Mouse (Mus musculus): ENCODE data around the gene Swsap1.

The Swsap1 gene

GRCm38 (mm10) chr9:21935466-21936131 lies 20.0 kb upstream of the Swsap1 start:
- no peak for DNase-seq (ENCODE audit: extremely low read depth, insufficient read length, low spot score)

GRCm38 (mm10) chr9:21936692-21937570 lies 18.6 kb upstream of the Swsap1 start, which contains the start of gene Plppr2:
Plppr2 (plus strand) TSS chr9:21937033.
- peak; percentile 81 for DNase-seq (ENCODE audit: extremely low read depth, insufficient read length, low spot score)

GRCm38 (mm10) chr9:21937711-21938175 lies 17.8 kb upstream of the Swsap1 start:
- no peak for DNase-seq (ENCODE audit: extremely low read depth, insufficient read length, low spot score)

GRCm38 (mm10) chr9:21938234-21938855 lies 17.2 kb upstream of the Swsap1 start:
- no peak for DNase-seq (ENCODE audit: extremely low read depth, insufficient read length, low spot score)

GRCm38 (mm10) chr9:21943046-21943445 lies 12.5 kb upstream of the Swsap1 start:
- no peak for DNase-seq (ENCODE audit: extremely low read depth, insufficient read length, low spot score)

- DNase-seq (ENCODE audit: extremely low read depth, insufficient read length, low spot score), result no peak
Observed at GRCm38 (mm10) chr9:21943638-21944037, 11.9 kb upstream of the Swsap1 start.

- DNase-seq (ENCODE audit: extremely low read depth, insufficient read length, low spot score), result no peak
Observed at GRCm38 (mm10) chr9:21944267-21944666, 11.3 kb upstream of the Swsap1 start.

GRCm38 (mm10) chr9:21947540-21948130 lies 7.9 kb upstream of the Swsap1 start:
- no peak for DNase-seq (ENCODE audit: extremely low read depth, insufficient read length, low spot score)

- no peak for DNase-seq (ENCODE audit: extremely low read depth, insufficient read length, low spot score)
Observed at GRCm38 (mm10) chr9:21948146-21948545, 7.4 kb upstream of the Swsap1 start.

- no peak for DNase-seq (ENCODE audit: extremely low read depth, insufficient read length, low spot score)
Observed at GRCm38 (mm10) chr9:21948790-21949189, 6.8 kb upstream of the Swsap1 start.

- DNase-seq (ENCODE audit: extremely low read depth, insufficient read length, low spot score), result peak; percentile 52
Observed at GRCm38 (mm10) chr9:21950322-21950721, 5.2 kb upstream of the Swsap1 start.

GRCm38 (mm10) chr9:21951977-21952376 lies 3.6 kb upstream of the Swsap1 start:
- DNase-seq (ENCODE audit: extremely low read depth, insufficient read length, low spot score), result no peak

- no peak for DNase-seq (ENCODE audit: extremely low read depth, insufficient read length, low spot score)
Observed at GRCm38 (mm10) chr9:21953600-21953999, 2.0 kb upstream of the Swsap1 start.

GRCm38 (mm10) chr9:21954635-21955034 lies 920 bp upstream of the Swsap1 start:
- no peak for DNase-seq (ENCODE audit: extremely low read depth, insufficient read length, low spot score)

GRCm38 (mm10) chr9:21955225-21955569 lies 358 bp upstream of the Swsap1 start:
- DNase-seq (ENCODE audit: extremely low read depth, insufficient read length, low spot score), result no peak

- DNase-seq (ENCODE audit: extremely low read depth, insufficient read length, low spot score), result no peak
Observed at GRCm38 (mm10) chr9:21958372-21958771, 2.8 kb downstream of the Swsap1 start.

GRCm38 (mm10) chr9:21959244-21959643 lies 3.7 kb downstream of the Swsap1 start:
- DNase-seq (ENCODE audit: extremely low read depth, insufficient read length, low spot score), result no peak

- DNase-seq (ENCODE audit: extremely low read depth, insufficient read length, low spot score), result no peak
Observed at GRCm38 (mm10) chr9:21960135-21960534, 4.6 kb downstream of the Swsap1 start.

- no peak for DNase-seq (ENCODE audit: extremely low read depth, insufficient read length, low spot score)
Observed at GRCm38 (mm10) chr9:21960558-21961208, 5.1 kb downstream of the Swsap1 start.

GRCm38 (mm10) chr9:21961366-21961980 lies 5.9 kb downstream of the Swsap1 start:
- DNase-seq (ENCODE audit: extremely low read depth, insufficient read length, low spot score), result no peak
